In the genomic region with DNA sequence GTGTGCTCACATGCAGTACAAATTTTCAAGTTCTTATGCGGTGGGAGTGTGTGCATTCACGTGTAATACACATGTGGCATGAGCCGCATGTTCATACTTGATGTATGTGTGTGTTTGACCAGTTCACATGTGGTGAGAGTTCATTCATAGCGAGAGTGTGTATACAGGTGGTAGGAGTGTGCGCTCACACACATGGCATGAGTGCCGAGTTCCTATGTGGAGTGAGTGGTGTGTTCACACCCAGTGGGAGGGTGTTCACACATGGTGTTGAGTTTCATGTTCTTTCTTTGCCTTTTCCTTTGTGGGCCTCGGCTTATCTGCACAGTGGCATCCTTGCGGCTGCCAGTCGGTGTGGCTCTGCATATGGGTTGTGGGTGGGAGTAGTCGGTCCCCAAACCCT, we compare ENCODE assay signal across 16 mouse cellular contexts. TPM values are rescaled to one million over a fixed set of nuclear protein-coding genes. Genes with fewer than 3 reads are reported as not detected.
DNase-seq lines count a peak whose midpoint lies in the region; ATAC-seq and TF ChIP-seq lines count a peak whose summit lies in the region.
"Had no signal": no experiment of that assay in that cellular context is flagged by ENCODE, and none has a peak within 500 bp of the region (broad histone marks: within the 10 kb centered on the region; RNA-seq: fewer than 3 reads in every experiment).

No protein-coding gene starts in this region.

- no peak overlapping the region for H3K4me2 ChIP-seq in heart, embryonic 14.5 days (ENCODE audit: low read length)
- H3K4me2 ChIP-seq in lung, postnatal 0 days (replicated peaks; ENCODE audit: low read depth, low read length): no peak overlapping the region
- H3K4me2 ChIP-seq: forebrain, embryonic 15.5 days; stomach, embryonic 15.5 days had no signal

- intact Hi-C loops in heart, postnatal 36 days (cut with DNase I): no loop called here

- no peaks in the 10 kb centered on the region for H3K36me3 ChIP-seq in heart, embryonic 14.5 days (ENCODE audit: control insufficient read depth, insufficient read depth, low read length)
- H3K36me3 ChIP-seq in lung, postnatal 0 days (ENCODE audit: insufficient read depth, low read length): no peaks in the 10 kb centered on the region
- H3K36me3 ChIP-seq: forebrain, embryonic 15.5 days; midbrain, embryonic 10.5 days; stomach, embryonic 15.5 days had no signal

- no peak overlapping the region for H3K9ac ChIP-seq in heart, embryonic 14.5 days (ENCODE audit: low read length)
- no peak overlapping the region for H3K9ac ChIP-seq in lung, postnatal 0 days (replicated peaks; ENCODE audit: low read depth)
- H3K9ac ChIP-seq: forebrain, embryonic 15.5 days; stomach, embryonic 15.5 days had no signal

- ATAC-seq in heart, embryonic 14.5 days (ENCODE audit: insufficient number of reproducible peaks, insufficient read depth, low FRiP score, low read depth): no peak
- ATAC-seq in lung, postnatal 0 days: no peak
- peak; percentile 30; the same call in 1 of the 2 replicates for ATAC-seq in common myeloid progenitor, adult 5-6 weeks (replicated peaks; ENCODE audit: low read depth, poor library complexity, severe bottlenecking)
- ATAC-seq: forebrain, embryonic 15.5 days had no signal

- peaks cover 39 to 50% of the 10 kb centered on the region in 2 experiments for H3K4me1 ChIP-seq in heart, embryonic 14.5 days (ENCODE audit: control insufficient read depth in 2 of 2, insufficient read depth in 2 of 2, low read length in 2 of 2)
- H3K4me1 ChIP-seq in lung, postnatal 0 days (ENCODE audit: insufficient read depth, low read depth, low read length): peaks cover 21% of the 10 kb centered on the region; the same call in 1 of the 2 replicates
- H3K4me1 ChIP-seq: forebrain, embryonic 15.5 days; stomach, embryonic 15.5 days had no signal

- no peak for TF ChIP-seq EP300 in lung, postnatal 0 days (IDR thresholded peaks at IDR 0.05)

- 72% methylated on average over 10 of the region's 10 CpGs for WGBS in heart, embryonic 14.5 days
- WGBS in lung, postnatal 0 days: 90% methylated on average over 10 of the region's 10 CpGs

- H3K9me3 ChIP-seq in heart, embryonic 14.5 days (ENCODE audit: control insufficient read depth, low read length): no peaks in the 10 kb centered on the region
- no peaks in the 10 kb centered on the region for H3K9me3 ChIP-seq in lung, postnatal 0 days (ENCODE audit: low read length)
- H3K9me3 ChIP-seq: forebrain, embryonic 15.5 days; midbrain, embryonic 10.5 days; stomach, embryonic 15.5 days had no signal

- peak overlapping the region; percentile 21 to 60; a peak in 1 of 4 replicates for H3K27ac ChIP-seq in heart, embryonic 14.5 days (replicated peaks in 1 of 2; ENCODE audit: control insufficient read depth in 1 of 2, insufficient read depth in 1 of 2, low read depth in 2 of 2, low read length in 2 of 2)
- H3K27ac ChIP-seq in lung, postnatal 0 days (ENCODE audit: low read length): 0 out of 2 replicates have a peak overlapping the region, but pooled peaks have one; percentile 22
- H3K27ac ChIP-seq: forebrain, embryonic 15.5 days; gastrocnemius, adult 2 months; midbrain, embryonic 10.5 days; stomach, embryonic 15.5 days had no signal

- TF ChIP-seq CTCF in lung, postnatal 0 days (IDR thresholded peaks at IDR 0.05): no peak

- no peak for DNase-seq in heart, postnatal 36 days
- no peak for DNase-seq in lung, postnatal 0 days (ENCODE audit: low spot score)
- DNase-seq in lung, adult 18-20 months: no peak
- peak; percentile 19 to 41 for DNase-seq in thymus, postnatal 36 days
- DNase-seq in layer of hippocampus, postnatal 36 days: no peak
- DNase-seq: adrenal gland, postnatal 25 days; cerebellum, postnatal 10 days; gastrocnemius, adult 2 months; kidney, postnatal 14 days; layer of hippocampus, adult 9-11 months; retina, postnatal 1 day had no signal

- no peaks in the 10 kb centered on the region for H3K27me3 ChIP-seq in heart, embryonic 14.5 days (ENCODE audit: control insufficient read depth, insufficient read depth, low read length)
- no peaks in the 10 kb centered on the region for H3K27me3 ChIP-seq in lung, postnatal 0 days (replicated peaks; ENCODE audit: insufficient read depth, low read length)
- H3K27me3 ChIP-seq: forebrain, embryonic 15.5 days; stomach, embryonic 15.5 days had no signal

- H3K4me3 ChIP-seq in heart, embryonic 14.5 days (ENCODE audit: control insufficient read depth in 1 of 2, insufficient read depth in 1 of 2, low read depth in 1 of 2, low read length in 2 of 2): no peak overlapping the region
- no peak overlapping the region for H3K4me3 ChIP-seq in lung, postnatal 0 days (ENCODE audit: low read depth, low read length)
- H3K4me3 ChIP-seq: forebrain, embryonic 15.5 days; gastrocnemius, adult 2 months; midbrain, embryonic 10.5 days; stomach, embryonic 15.5 days had no signal

RNA-seq across cellular contexts. Expression of a gene that starts 39.1 kb away (rescaled TPM):
- 41.4 and 41.6 TPM in 2 replicates for polyA plus RNA-seq in heart, embryonic 14.5 days (2014; fragmentation: Nextera tagmentation; extraction: Ambion mirVana)
- total RNA-seq in heart, postnatal 36 days (2021): 10 to 100 TPM in 1 of 2 experiments, 1 to 10 TPM in 1; 9.5 to 10.7 TPM
- polyA plus RNA-seq in lung, postnatal 0 days (2015; fragmentation: Nextera tagmentation; extraction: Ambion mirVana): 54.7 and 83.4 TPM in 2 replicates
- 4.5 and 10.1 TPM in 2 replicates for total RNA-seq in common myeloid progenitor, adult 5-6 weeks (2017)
- total RNA-seq in layer of hippocampus, postnatal 36 days (2021): 10 to 100 TPM; 19.9 to 22.3 TPM

Comparison
In these comparisons a context has a peak if more than half of its experiments do, and no peak if none do; other contexts are left out.
1. DNase-seq: peak in thymus, postnatal 36 days (2 of 2); none in heart, postnatal 36 days (0 of 2), lung, postnatal 0 days (single experiment), lung, adult 18-20 months (0 of 2) and layer of hippocampus, postnatal 36 days (0 of 2).